In the genomic region with DNA sequence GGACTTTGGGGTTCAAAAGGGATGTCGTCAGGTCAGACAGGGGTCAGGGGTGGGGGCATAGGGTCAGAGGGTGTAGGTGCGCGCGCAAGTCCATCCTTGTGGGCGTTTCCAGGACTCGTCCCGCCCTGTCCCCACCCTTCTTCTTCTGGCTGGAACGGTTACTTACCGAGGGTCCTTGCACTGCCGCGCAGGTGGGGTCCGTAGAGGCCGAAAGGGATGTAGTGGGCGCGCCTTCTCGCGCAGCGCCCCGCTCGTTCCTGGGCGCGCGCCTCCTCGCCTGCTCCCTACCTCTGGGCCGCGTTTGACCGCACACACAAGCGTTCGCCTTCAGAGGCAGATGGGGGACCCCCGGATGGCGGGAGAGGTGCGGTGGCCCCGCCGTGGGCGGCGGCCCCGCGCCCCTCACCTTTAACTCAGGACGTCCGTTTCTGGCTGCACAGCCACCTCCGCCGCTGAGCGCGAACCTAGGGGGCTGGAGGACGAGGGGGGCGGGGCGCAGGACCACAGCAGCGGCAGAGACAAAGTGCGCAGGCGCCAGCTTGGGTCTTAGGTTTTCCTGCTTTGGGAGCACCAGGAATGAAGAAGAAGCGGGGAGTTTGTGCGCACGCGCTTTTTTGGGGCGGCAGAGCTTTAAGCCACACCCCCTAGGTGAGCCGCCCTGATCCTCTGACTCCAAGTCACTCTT, we compare ENCODE assay signal across 8 mouse cellular contexts. TPM values are rescaled to one million over a fixed set of nuclear protein-coding genes. Genes with fewer than 3 reads are reported as not detected.
DNase-seq lines count a peak whose midpoint lies in the region; ATAC-seq and TF ChIP-seq lines count a peak whose summit lies in the region.

A gene (minus strand): TSS at position 474 of the 685 bp plus-strand sequence.

- ATAC-seq in heart, embryonic 11.5 days (replicated peaks; ENCODE audit: insufficient number of reproducible peaks, low FRiP score, low TSS enrichment): peak; percentile 39; the same call in 1 of the 2 replicates
- ATAC-seq in kidney, postnatal 0 days (replicated peaks; ENCODE audit: low FRiP score, low read depth): peak; percentile 63
- ATAC-seq in liver, embryonic 13.5 days (ENCODE audit: low read depth): peak; percentile 36
- peak; percentile 93 for ATAC-seq in neural tube, embryonic 13.5 days (ENCODE audit: low read depth)

- peak within 1 kb of the TSS; percentile 76 for H3K9ac ChIP-seq in heart, embryonic 11.5 days (ENCODE audit: low read depth, low read length)
- peak within 1 kb of the TSS; percentile 69 for H3K9ac ChIP-seq in kidney, postnatal 0 days (ENCODE audit: low read depth, low read length)
- peak within 1 kb of the TSS; percentile 55; the same call in 1 of the 2 replicates for H3K9ac ChIP-seq in liver, embryonic 13.5 days
- H3K9ac ChIP-seq in neural tube, embryonic 13.5 days: peak within 1 kb of the TSS; percentile 76

- no peak for TF ChIP-seq CTCF in C2C12 (IDR thresholded peaks at IDR 0.05; ENCODE audit: control insufficient read depth, insufficient read depth, insufficient read length)
- TF ChIP-seq CTCF in kidney, postnatal 0 days (IDR thresholded peaks at IDR 0.05; ENCODE audit: low read depth): no peak

- H3K79me3 ChIP-seq in C2C12 (ENCODE audit: low read depth): peaks cover 2% of the 10 kb centered on the region

- WGBS in heart, embryonic 11.5 days (ENCODE audit: insufficient replicate concordance): 12% methylated on average over 46 of the region's 56 CpGs
- WGBS in kidney, postnatal 0 days: 14% methylated on average over 45 of the region's 56 CpGs
- WGBS in liver, embryonic 13.5 days (ENCODE audit: insufficient replicate concordance): 9% methylated on average over 46 of the region's 56 CpGs
- 10% methylated on average over 46 of the region's 56 CpGs for WGBS in neural tube, embryonic 13.5 days

- no peaks in the 10 kb centered on the region for H3K4me1 ChIP-seq in heart, embryonic 11.5 days (ENCODE audit: control insufficient read depth, insufficient read depth, low read length)
- H3K4me1 ChIP-seq in kidney, postnatal 0 days (replicated peaks; ENCODE audit: insufficient read depth, low read length): no peaks in the 10 kb centered on the region
- peaks cover 8% of the 10 kb centered on the region; the same call in 1 of the 2 replicates for H3K4me1 ChIP-seq in liver, embryonic 13.5 days (replicated peaks)
- peaks cover 14% of the 10 kb centered on the region for H3K4me1 ChIP-seq in neural tube, embryonic 13.5 days (replicated peaks)

- no peaks in the 10 kb centered on the region for H3K9me3 ChIP-seq in heart, embryonic 11.5 days (replicated peaks; ENCODE audit: control insufficient read depth, low read length)
- H3K9me3 ChIP-seq in kidney, postnatal 0 days (replicated peaks; ENCODE audit: low read length): no peaks in the 10 kb centered on the region
- H3K9me3 ChIP-seq in liver, embryonic 13.5 days (replicated peaks): no peaks in the 10 kb centered on the region
- H3K9me3 ChIP-seq in neural tube, embryonic 13.5 days: no peaks in the 10 kb centered on the region

- peak within 1 kb of the TSS; percentile 49 for H3K4me3 ChIP-seq in C2C12 (ENCODE audit: insufficient read depth, poor library complexity, severe bottlenecking)
- peak within 1 kb of the TSS; percentile 58 for H3K4me3 ChIP-seq in heart, embryonic 11.5 days (ENCODE audit: low read depth, low read length)
- peak within 1 kb of the TSS; percentile 64 for H3K4me3 ChIP-seq in kidney, postnatal 0 days (replicated peaks; ENCODE audit: low read depth, low read length)
- H3K4me3 ChIP-seq in liver, embryonic 13.5 days (replicated peaks): peak within 1 kb of the TSS; percentile 64
- H3K4me3 ChIP-seq in neural tube, embryonic 13.5 days: peak within 1 kb of the TSS; percentile 62

- peak; percentile 75 to 85 for DNase-seq in adrenal gland, adult (ENCODE audit: inconsistent age in 2 of 2, low spot score in 1 of 2)
- DNase-seq in embryo, embryonic 11.5 days (ENCODE audit: low read depth, low spot score): peak; percentile 65
- DNase-seq in kidney, postnatal 0 days (ENCODE audit: low spot score): peak; percentile 77
- no peak for DNase-seq in liver, embryonic 13.5 days
- DNase-seq in B cell, adult 2 months: no peak

- H3ac ChIP-seq in C2C12 (ENCODE audit: control insufficient read depth, insufficient read length, low read depth): peak within 1 kb of the TSS; percentile 77

- H3K36me3 ChIP-seq in C2C12 (ENCODE audit: control insufficient read depth, insufficient read depth): no peaks in the 10 kb centered on the region
- no peaks in the 10 kb centered on the region for H3K36me3 ChIP-seq in heart, embryonic 11.5 days (ENCODE audit: control insufficient read depth, insufficient read depth, low read length)
- H3K36me3 ChIP-seq in kidney, postnatal 0 days (ENCODE audit: insufficient read depth, low read length): no peaks in the 10 kb centered on the region
- no peaks in the 10 kb centered on the region for H3K36me3 ChIP-seq in liver, embryonic 13.5 days
- no peaks in the 10 kb centered on the region for H3K36me3 ChIP-seq in neural tube, embryonic 13.5 days

- H3K27me3 ChIP-seq in C2C12 (ENCODE audit: control insufficient read depth, insufficient read depth, insufficient read length): no peaks in the 10 kb centered on the region
- H3K27me3 ChIP-seq in heart, embryonic 11.5 days (ENCODE audit: control insufficient read depth, insufficient read depth, low read length): no peaks in the 10 kb centered on the region
- no peaks in the 10 kb centered on the region for H3K27me3 ChIP-seq in kidney, postnatal 0 days (ENCODE audit: insufficient read depth, low read length)
- H3K27me3 ChIP-seq in liver, embryonic 13.5 days: no peaks in the 10 kb centered on the region
- no peaks in the 10 kb centered on the region for H3K27me3 ChIP-seq in neural tube, embryonic 13.5 days

- H3K79me2 ChIP-seq in C2C12 (ENCODE audit: control insufficient read depth, insufficient read depth): peaks cover 4% of the 10 kb centered on the region

- peak within 1 kb of the TSS; percentile 62 for H3K4me2 ChIP-seq in heart, embryonic 11.5 days
- H3K4me2 ChIP-seq in kidney, postnatal 0 days (ENCODE audit: low read length): peak within 1 kb of the TSS; percentile 59
- peak within 1 kb of the TSS; percentile 79 for H3K4me2 ChIP-seq in liver, embryonic 13.5 days
- peak within 1 kb of the TSS; percentile 59 for H3K4me2 ChIP-seq in neural tube, embryonic 13.5 days

- H3K27ac ChIP-seq in heart, embryonic 11.5 days (ENCODE audit: low read depth, low read length): no peak within 1 kb of the TSS
- H3K27ac ChIP-seq in kidney, postnatal 0 days: no peak within 1 kb of the TSS
- no peak within 1 kb of the TSS for H3K27ac ChIP-seq in liver, embryonic 13.5 days
- peak within 1 kb of the TSS; percentile 56; the same call in 1 of the 2 replicates for H3K27ac ChIP-seq in neural tube, embryonic 13.5 days (replicated peaks)

TF ChIP-seq in C2C12, 6 proteins besides CTCF, POLR2A, EP300 and RAD21:
- TF ChIP-seq USF1 (IDR thresholded peaks at IDR 0.05; ENCODE audit: low read depth): no peak
- TF ChIP-seq MYOG (IDR thresholded peaks at IDR 0.05; ENCODE audit: control insufficient read depth, extremely low read depth, insufficient read length): no peak
- no peak for TF ChIP-seq FOSL1 (IDR thresholded peaks at IDR 0.05; ENCODE audit: insufficient read depth, low read length, poor library complexity, severe bottlenecking)
TF ChIP-seq in C2C12: peak in this region for 0.

RNA-seq across cellular contexts. Expression of the gene that starts here (rescaled TPM):
- polyA plus RNA-seq in C2C12 (2012; fragmentation: generic; extraction: Trizol): 9.4 TPM
- 5.2 and 8.5 TPM in 2 replicates for polyA plus RNA-seq in heart, embryonic 11.5 days (2014; fragmentation: Nextera tagmentation; extraction: Ambion mirVana)
- polyA plus RNA-seq in kidney, postnatal 0 days (2015; fragmentation: Nextera tagmentation; extraction: Ambion mirVana): 16.8 and 17.4 TPM in 2 replicates
- polyA plus RNA-seq in liver, embryonic 13.5 days (2015; fragmentation: Nextera tagmentation; extraction: Ambion mirVana): 1.7 TPM in 2 replicates
- polyA plus RNA-seq in neural tube, embryonic 13.5 days (2015; fragmentation: Nextera tagmentation; extraction: Ambion mirVana): 39.3 and 43.2 TPM in 2 replicates

Comparison
In these comparisons a context has a peak if more than half of its experiments do, and no peak if none do; other contexts are left out.
1. DNase-seq: peak in adrenal gland, adult (2 of 2), embryo, embryonic 11.5 days (single experiment) and kidney, postnatal 0 days (single experiment); none in liver, embryonic 13.5 days (single experiment) and B cell, adult 2 months (0 of 2).
2. ATAC-seq: peak in every context shown above with its lines; median percentile 93 in neural tube, embryonic 13.5 days; 63 in kidney, postnatal 0 days; 39 in heart, embryonic 11.5 days; 36 in liver, embryonic 13.5 days.
3. Peak in every context shown above with its lines, with median percentiles within 50 percentile points of each other: H3K4me3 ChIP-seq, H3K4me2 ChIP-seq and H3K9ac ChIP-seq.